Mouse (Mus musculus): ENCODE measurements around the gene Arpc1b. TPM values are rescaled to one million over a fixed set of nuclear protein-coding genes. Genes with fewer than 3 reads are reported as not detected.

The Arpc1b gene
- polyA plus RNA-seq, 1 experiment from 2014 or later, result 95.4 TPM

GRCm38 (mm10) chr5:145116316-145116715 lies 2.3 kb downstream of the Arpc1b start:
- no peak overlapping the region for H3K9ac ChIP-seq (ENCODE audit: low read depth, low read length)
- peaks cover 3% of the 10 kb centered on the region; the same call in 1 of the 2 replicates for H3K36me3 ChIP-seq (ENCODE audit: control insufficient read depth, insufficient read depth, low read length)
- peaks cover 15% of the 10 kb centered on the region for H3K4me1 ChIP-seq (ENCODE audit: control insufficient read depth, insufficient read depth, low read length)
- no peaks in the 10 kb centered on the region for H3K9me3 ChIP-seq (replicated peaks; ENCODE audit: control insufficient read depth, low read length)
- no peak for ATAC-seq (replicated peaks; ENCODE audit: insufficient number of reproducible peaks, low FRiP score, low TSS enrichment)
- WGBS (ENCODE audit: insufficient replicate concordance), result 40% methylated on average over 4 of the region's 4 CpGs
- H3K4me2 ChIP-seq, result peak overlapping the region; percentile 31
- H3K27ac ChIP-seq (ENCODE audit: low read depth, low read length), result peak overlapping the region; percentile 58
- no peaks in the 10 kb centered on the region for H3K27me3 ChIP-seq (ENCODE audit: control insufficient read depth, insufficient read depth, low read length)
- no peak overlapping the region for H3K4me3 ChIP-seq (ENCODE audit: low read depth, low read length)

- Histone ChIP-seq H3K36me3 (ENCODE audit: control insufficient read depth, insufficient read depth, low read length) (peaks cover 3% of the 10 kb centered on the region; the same call in 1 of the 2 replicates), H3K9me3 (replicated peaks; ENCODE audit: control insufficient read depth, low read length) (no peaks in the 10 kb centered on the region), H3K27me3 (ENCODE audit: control insufficient read depth, insufficient read depth, low read length) (no peaks in the 10 kb centered on the region), H3K4me3 (ENCODE audit: low read depth, low read length) (no peak overlapping the region), H3K4me1 (ENCODE audit: control insufficient read depth, insufficient read depth, low read length) (peaks cover 17% of the 10 kb centered on the region), H3K4me2 (peak overlapping the region; percentile 25; the same call in 1 of the 2 replicates), H3K9ac (ENCODE audit: low read depth, low read length) (no peak overlapping the region), H3K27ac (ENCODE audit: low read depth, low read length) (peak overlapping the region; percentile 58)
- WGBS (ENCODE audit: insufficient replicate concordance), result 40% methylated on average over 10 of the region's 10 CpGs
- ATAC-seq (replicated peaks; ENCODE audit: insufficient number of reproducible peaks, low FRiP score, low TSS enrichment), result no peak
These were observed 2.9 kb downstream of the Arpc1b start for GRCm38 (mm10) chr5:145116916-145117315.

DNA sequence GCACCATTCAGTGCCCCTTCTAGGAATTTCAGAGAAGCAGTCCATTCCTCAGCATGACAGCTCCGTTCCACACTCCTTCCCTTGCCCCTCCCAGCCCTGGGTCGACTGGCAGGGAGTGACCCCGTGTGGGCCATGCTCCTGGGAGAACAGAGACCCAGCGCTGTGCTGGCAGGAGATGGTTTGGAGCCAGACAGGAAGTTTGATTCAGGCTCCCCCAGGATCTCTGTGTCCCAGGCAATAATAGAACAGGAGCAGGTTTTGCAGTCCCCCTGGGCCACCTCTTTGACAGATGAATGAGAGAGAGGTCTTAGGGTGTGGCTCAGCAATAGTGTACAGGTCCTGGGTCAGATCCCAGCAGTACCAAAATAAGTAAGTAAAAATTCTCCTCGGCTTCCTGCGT lies 4.0 kb downstream of the Arpc1b start:
- peaks cover 3% of the 10 kb centered on the region; the same call in 1 of the 2 replicates for H3K36me3 ChIP-seq (ENCODE audit: control insufficient read depth, insufficient read depth, low read length)
- 60% methylated on average over 6 of the region's 6 CpGs for WGBS (ENCODE audit: insufficient replicate concordance)
- H3K27me3 ChIP-seq (ENCODE audit: control insufficient read depth, insufficient read depth, low read length), result no peaks in the 10 kb centered on the region
- H3K9ac ChIP-seq (ENCODE audit: low read depth, low read length), result no peak overlapping the region
- peaks cover 17% of the 10 kb centered on the region for H3K4me1 ChIP-seq (ENCODE audit: control insufficient read depth, insufficient read depth, low read length)
- H3K27ac ChIP-seq (ENCODE audit: low read depth, low read length), result no peak overlapping the region
- H3K4me2 ChIP-seq, result no peak overlapping the region
- H3K4me3 ChIP-seq (ENCODE audit: low read depth, low read length), result no peak overlapping the region
- no peak for ATAC-seq (replicated peaks; ENCODE audit: insufficient number of reproducible peaks, low FRiP score, low TSS enrichment)
- no peaks in the 10 kb centered on the region for H3K9me3 ChIP-seq (replicated peaks; ENCODE audit: control insufficient read depth, low read length)

GRCm38 (mm10) chr5:145118461-145118860 lies 4.4 kb downstream of the Arpc1b start:
- WGBS (ENCODE audit: insufficient replicate concordance), result 88% methylated on average over 5 of the region's 5 CpGs
- H3K9me3 ChIP-seq (replicated peaks; ENCODE audit: control insufficient read depth, low read length), result no peaks in the 10 kb centered on the region

GRCm38 (mm10) chr5:145119385-145119784 lies 5.4 kb downstream of the Arpc1b start:
- Histone ChIP-seq H3K9ac (ENCODE audit: low read depth, low read length) (no peak overlapping the region), H3K27ac (ENCODE audit: low read depth, low read length) (no peak overlapping the region), H3K4me3 (ENCODE audit: low read depth, low read length) (no peak overlapping the region), H3K4me2 (no peak overlapping the region), H3K27me3 (ENCODE audit: control insufficient read depth, insufficient read depth, low read length) (no peaks in the 10 kb centered on the region), H3K9me3 (replicated peaks; ENCODE audit: control insufficient read depth, low read length) (no peaks in the 10 kb centered on the region), H3K4me1 (ENCODE audit: control insufficient read depth, insufficient read depth, low read length) (peaks cover 17% of the 10 kb centered on the region), H3K36me3 (ENCODE audit: control insufficient read depth, insufficient read depth, low read length) (peaks cover 11% of the 10 kb centered on the region)
- no peak for ATAC-seq (replicated peaks; ENCODE audit: insufficient number of reproducible peaks, low FRiP score, low TSS enrichment)
- 85% methylated on average over 2 of the region's 2 CpGs for WGBS (ENCODE audit: insufficient replicate concordance)

More at GRCm38 (mm10) chr5:145118461-145118860, 4.4 kb downstream of the Arpc1b start:
- H3K4me1 ChIP-seq (ENCODE audit: control insufficient read depth, insufficient read depth, low read length), result peaks cover 17% of the 10 kb centered on the region
- H3K9ac ChIP-seq (ENCODE audit: low read depth, low read length), result no peak overlapping the region
- H3K4me2 ChIP-seq, result no peak overlapping the region
- no peak overlapping the region for H3K4me3 ChIP-seq (ENCODE audit: low read depth, low read length)
- peaks cover 8% of the 10 kb centered on the region for H3K36me3 ChIP-seq (ENCODE audit: control insufficient read depth, insufficient read depth, low read length)
- no peaks in the 10 kb centered on the region for H3K27me3 ChIP-seq (ENCODE audit: control insufficient read depth, insufficient read depth, low read length)
- ATAC-seq (replicated peaks; ENCODE audit: insufficient number of reproducible peaks, low FRiP score, low TSS enrichment), result no peak
- H3K27ac ChIP-seq (ENCODE audit: low read depth, low read length), result no peak overlapping the region

GRCm38 (mm10) chr5:145120921-145121320 lies 6.9 kb downstream of the Arpc1b start:
- Histone ChIP-seq H3K27me3 (ENCODE audit: control insufficient read depth, insufficient read depth, low read length) (no peaks in the 10 kb centered on the region), H3K4me2 (no peak overlapping the region), H3K27ac (ENCODE audit: low read depth, low read length) (no peak overlapping the region), H3K9me3 (replicated peaks; ENCODE audit: control insufficient read depth, low read length) (no peaks in the 10 kb centered on the region), H3K4me1 (ENCODE audit: control insufficient read depth, insufficient read depth, low read length) (peaks cover 12% of the 10 kb centered on the region), H3K36me3 (ENCODE audit: control insufficient read depth, insufficient read depth, low read length) (peaks cover 18% of the 10 kb centered on the region), H3K9ac (ENCODE audit: low read depth, low read length) (no peak overlapping the region), H3K4me3 (ENCODE audit: low read depth, low read length) (no peak overlapping the region)
- 64% methylated on average over 7 of the region's 7 CpGs for WGBS (ENCODE audit: insufficient replicate concordance)
- ATAC-seq (replicated peaks; ENCODE audit: insufficient number of reproducible peaks, low FRiP score, low TSS enrichment), result no peak

- no peak overlapping the region for H3K4me2 ChIP-seq
- no peak overlapping the region for H3K4me3 ChIP-seq (ENCODE audit: low read depth, low read length)
- no peaks in the 10 kb centered on the region for H3K9me3 ChIP-seq (replicated peaks; ENCODE audit: control insufficient read depth, low read length)
- no peak overlapping the region for H3K9ac ChIP-seq (ENCODE audit: low read depth, low read length)
- no peak overlapping the region for H3K27ac ChIP-seq (ENCODE audit: low read depth, low read length)
- no peaks in the 10 kb centered on the region for H3K27me3 ChIP-seq (ENCODE audit: control insufficient read depth, insufficient read depth, low read length)
- H3K36me3 ChIP-seq (ENCODE audit: control insufficient read depth, insufficient read depth, low read length), result peaks cover 28% of the 10 kb centered on the region
- no peak for ATAC-seq (replicated peaks; ENCODE audit: insufficient number of reproducible peaks, low FRiP score, low TSS enrichment)
- H3K4me1 ChIP-seq (ENCODE audit: control insufficient read depth, insufficient read depth, low read length), result peaks cover 9% of the 10 kb centered on the region
- 94% methylated on average over 19 of the region's 19 CpGs for WGBS (ENCODE audit: insufficient replicate concordance)
These were observed 9.4 kb downstream of the Arpc1b start for GRCm38 (mm10) chr5:145123396-145123795.

DNA sequence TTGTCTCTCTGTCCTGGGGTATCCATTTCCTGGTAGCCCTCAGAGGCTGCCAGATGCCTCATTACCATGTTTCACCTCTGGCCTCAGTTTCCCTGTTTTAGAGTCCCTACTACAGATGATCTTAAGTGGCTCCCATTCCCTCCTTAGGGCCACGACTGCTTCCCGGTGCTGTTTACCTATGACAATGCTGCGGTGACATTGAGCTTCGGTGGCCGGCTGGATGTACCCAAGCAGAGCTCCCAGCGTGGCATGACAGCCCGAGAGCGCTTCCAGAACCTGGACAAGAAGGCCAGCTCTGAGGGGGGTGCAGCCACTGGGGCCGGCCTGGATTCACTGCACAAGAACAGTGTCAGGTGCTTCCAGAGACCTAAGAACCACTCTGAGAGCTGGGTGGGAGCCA lies 12.6 kb downstream of the Arpc1b start:
- H3K4me3 ChIP-seq (ENCODE audit: low read depth, low read length), result no peak overlapping the region
- no peaks in the 10 kb centered on the region for H3K27me3 ChIP-seq (ENCODE audit: control insufficient read depth, insufficient read depth, low read length)
- no peaks in the 10 kb centered on the region for H3K9me3 ChIP-seq (replicated peaks; ENCODE audit: control insufficient read depth, low read length)
- whole genome bisulfite sequencing (ENCODE audit: insufficient replicate concordance), result 90% methylated on average over 9 of the region's 9 CpGs
- peaks cover 41% of the 10 kb centered on the region for H3K36me3 ChIP-seq (ENCODE audit: control insufficient read depth, insufficient read depth, low read length)
- no peak overlapping the region for H3K27ac ChIP-seq (ENCODE audit: low read depth, low read length)
- 0 out of 2 replicates have a peak, but pooled peaks cover under 1% of the 10 kb centered on the region for H3K4me1 ChIP-seq (ENCODE audit: control insufficient read depth, insufficient read depth, low read length)
- no peak for ATAC-seq (replicated peaks; ENCODE audit: insufficient number of reproducible peaks, low FRiP score, low TSS enrichment)
- no peak overlapping the region for H3K9ac ChIP-seq (ENCODE audit: low read depth, low read length)
- no peak overlapping the region for H3K4me2 ChIP-seq

- Histone ChIP-seq H3K9me3 (replicated peaks; ENCODE audit: control insufficient read depth, low read length) (no peaks in the 10 kb centered on the region), H3K27me3 (ENCODE audit: control insufficient read depth, insufficient read depth, low read length) (no peaks in the 10 kb centered on the region), H3K27ac (ENCODE audit: low read depth, low read length) (no peak overlapping the region), H3K4me3 (ENCODE audit: low read depth, low read length) (no peak overlapping the region), H3K4me2 (no peak overlapping the region), H3K36me3 (ENCODE audit: control insufficient read depth, insufficient read depth, low read length) (peaks cover 57% of the 10 kb centered on the region), H3K9ac (ENCODE audit: low read depth, low read length) (no peak overlapping the region), H3K4me1 (ENCODE audit: control insufficient read depth, insufficient read depth, low read length) (no peaks in the 10 kb centered on the region)
- 85% methylated on average over 4 of the region's 4 CpGs for WGBS (ENCODE audit: insufficient replicate concordance)
- no peak for ATAC-seq (replicated peaks; ENCODE audit: insufficient number of reproducible peaks, low FRiP score, low TSS enrichment)
These were observed 15.1 kb downstream of the Arpc1b start for GRCm38 (mm10) chr5:145129124-145129523.

Measured in heart, embryonic 11.5 days (tissue).